In genomic region chr13:40685790-40686189, GRCm38 (mm10) we compare ENCODE assay signal across 35 mouse cellular contexts. TPM values are rescaled to one million over a fixed set of nuclear protein-coding genes. Genes with fewer than 3 reads are reported as not detected.
"Had no signal": no experiment of that assay in that cellular context is flagged by ENCODE, and none has a peak within 500 bp of the region (broad histone marks: within the 10 kb centered on the region; RNA-seq: fewer than 3 reads in every experiment).

No protein-coding gene starts in this region.

- ATAC-seq: hindbrain, embryonic 16.5 days; hindbrain, postnatal 0 days; intestine, embryonic 15.5 days; intestine, embryonic 16.5 days; intestine, postnatal 0 days had no signal

- H3K27ac ChIP-seq: heart, embryonic 13.5 days; heart, embryonic 15.5 days; hindbrain, embryonic 10.5 days; hindbrain, embryonic 12.5 days; hindbrain, embryonic 13.5 days; hindbrain, embryonic 14.5 days; hindbrain, embryonic 15.5 days; hindbrain, postnatal 0 days; intestine, embryonic 15.5 days; kidney, embryonic 15.5 days; kidney, postnatal 0 days; layer of hippocampus, adult 2 months; left cerebral cortex, adult 2 months had no signal

- DNase-seq: heart, postnatal 10 days; heart, postnatal 14 days; heart, postnatal 36 days; heart, postnatal 4 days; kidney, adult 11 months; kidney, adult 18-20 months; kidney, adult 2 months; kidney, adult 8-10 months; kidney, adult 9 months; kidney, postnatal 10 days; kidney, postnatal 14 days; kidney, postnatal 25 days; kidney, postnatal 36 days; kidney, postnatal 4 days; layer of hippocampus, adult 9-11 months; layer of hippocampus, postnatal 36 days had no signal

- H3K4me3 ChIP-seq: heart, embryonic 12.5 days; heart, embryonic 13.5 days; heart, embryonic 15.5 days; hindbrain, embryonic 10.5 days; hindbrain, embryonic 12.5 days; hindbrain, embryonic 13.5 days; hindbrain, embryonic 15.5 days; intestine, embryonic 15.5 days; kidney, embryonic 15.5 days; layer of hippocampus, adult 2 months; left cerebral cortex, adult 2 months had no signal

- H3K27me3 ChIP-seq: heart, embryonic 12.5 days; heart, embryonic 15.5 days; hindbrain, embryonic 15.5 days; intestine, embryonic 15.5 days; kidney, embryonic 15.5 days had no signal

- H3K4me1 ChIP-seq: heart, embryonic 12.5 days; heart, embryonic 13.5 days; heart, embryonic 15.5 days; hindbrain, embryonic 10.5 days; hindbrain, embryonic 12.5 days; hindbrain, embryonic 13.5 days; hindbrain, embryonic 15.5 days; intestine, embryonic 15.5 days; kidney, embryonic 15.5 days had no signal

RNA-seq across cellular contexts. Expression of gene Tfap2a, which starts 52.4 kb away (rescaled TPM):
- total RNA-seq: hematopoietic stem cell, adult 5-6 weeks had no signal
- polyA plus RNA-seq: heart, postnatal 0 days had no signal
